Mouse (Mus musculus) embryonic facial prominence, embryonic 11.5 days (tissue): Measurements from ENCODE around the gene Prdm12. TPM values are rescaled to one million over a fixed set of nuclear protein-coding genes. Genes with fewer than 3 reads are reported as not detected.
A peak's percentile ranks its signal among the peaks of the same experiment; 100 is the strongest.

Experiments used
- ATAC-seq: fragments of 200-750 bp; cut with Nextera tagmentation; replicated peaks from 2 replicates; pipeline ENCODE4 v1.8.0; 2017; ENCODE audit warnings: low read depth; ENCODE audit not compliant: insufficient number of reproducible peaks, low FRiP score, low TSS enrichment
- DNase-seq: peaks from one replicate; pipeline ENCODE4 v3.0.0-alpha.2; 2015; ENCODE audit warnings: low spot score
- H3K27ac ChIP-seq: fragments of 300-500 bp; sonication (generic); replicated peaks from 2 replicates; pipeline ENCODE4 v1.5.1; 2014; ENCODE audit warnings: mild to moderate bottlenecking, low read depth, low read length, control low read depth
- H3K27me3 ChIP-seq: fragments of 300-500 bp; sonication (generic); 2 replicates; pipeline ENCODE4 v1.6.1; 2014; ENCODE audit warnings: mild to moderate bottlenecking, low read length, moderate library complexity, mixed read lengths; ENCODE audit not compliant: control insufficient read depth, insufficient read depth
- H3K36me3 ChIP-seq: fragments of 300-500 bp; sonication (generic); replicated peaks from 2 replicates; pipeline ENCODE4 v1.6.1; 2014; ENCODE audit warnings: low read depth, mild to moderate bottlenecking, low read length, moderate library complexity, mixed read lengths; ENCODE audit not compliant: control insufficient read depth, insufficient read depth
- H3K4me1 ChIP-seq: fragments of 300-500 bp; sonication (generic); 2 replicates; pipeline ENCODE4 v1.6.1; 2014; ENCODE audit warnings: low read length, mixed read lengths; ENCODE audit not compliant: control insufficient read depth, insufficient read depth
- H3K4me2 ChIP-seq: fragments of 300-500 bp; sonication (generic); 2 replicates; pipeline ENCODE4 v1.6.1; 2014; ENCODE audit warnings: low read depth, mild to moderate bottlenecking, control low read depth, low read length, moderate library complexity
- H3K4me3 ChIP-seq: fragments of 300-500 bp; sonication (generic); 2 replicates; pipeline ENCODE4 v1.5.1; 2014; ENCODE audit warnings: low read depth, low read length, control low read depth
- H3K9ac ChIP-seq: fragments of 300-500 bp; sonication (generic); replicated peaks from 2 replicates; pipeline ENCODE4 v1.6.1; 2014; ENCODE audit warnings: mild to moderate bottlenecking, control low read depth, low read length
- H3K9me3 ChIP-seq: fragments of 300-500 bp; sonication (generic); replicated peaks from 2 replicates; pipeline ENCODE4 v1.6.1; 2016; ENCODE audit warnings: mild to moderate bottlenecking, low read length, inconsistent platforms, mixed read lengths; ENCODE audit not compliant: control insufficient read depth
- WGBS: fragments of 180-500 bp; shearing (Covaris S2); extraction: QIAGEN DNeasy Blood & Tissue Kit; methylation state at CpG from one replicate; pipeline ENCODE4 v1.1.7; 2014; 5-methylcytosine and 5-hydroxymethylcytosine counted together
- microRNA-seq: library from miRNA; unstranded; fragments of <30 nt; microRNA quantifications from one replicate; pipeline ENCODE4, GENCODE M21; 2016; ENCODE audit warnings: borderline number of aligned reads
- polyA plus RNA-seq: library from polyadenylated mRNA; unstranded; fragments of >200 nt; fragmentation: Nextera tagmentation; extraction: Ambion mirVana; gene quantifications from 2 replicates; pipeline ENCODE4 v1.2.1, GENCODE M21; 2014

The Prdm12 gene
- polyA plus RNA-seq, 1 experiment from 2014 or later = 4.5 TPM

- H3K9me3 ChIP-seq = no peaks in the 10 kb centered on the region
- DNase-seq (peak; percentile 65), ATAC-seq (no peak)
- no peaks in the 10 kb centered on the region for H3K4me1 ChIP-seq
- 64% methylated on average over 7 of the region's 7 CpGs for WGBS
- H3K27me3 ChIP-seq = no peaks in the 10 kb centered on the region
- no peak overlapping the region for H3K4me2 ChIP-seq
- no peak overlapping the region for H3K27ac ChIP-seq
- no peak overlapping the region for H3K9ac ChIP-seq
- no peaks in the 10 kb centered on the region; the same call in 1 of the 2 replicates for H3K36me3 ChIP-seq
- H3K4me3 ChIP-seq = no peak overlapping the region
Observed at GRCm38 (mm10) chr2:31700545-31701446, 61.0 kb downstream of the Prdm12 start.

GRCm38 (mm10) chr2:31703226-31703625, 63.4 kb downstream of the Prdm12 start:
- no peaks in the 10 kb centered on the region for H3K27me3 ChIP-seq
- H3K27ac ChIP-seq = no peak overlapping the region
- no peak overlapping the region for H3K4me2 ChIP-seq
- H3K9ac ChIP-seq = no peak overlapping the region
- DNase-seq (no peak), ATAC-seq (no peak)
- H3K9me3 ChIP-seq = no peaks in the 10 kb centered on the region
- no peak overlapping the region for H3K4me3 ChIP-seq
- H3K4me1 ChIP-seq = no peaks in the 10 kb centered on the region
- H3K36me3 ChIP-seq = no peaks in the 10 kb centered on the region; the same call in 1 of the 2 replicates

Small RNAs within 50 kb of the gene (microRNA-seq; reads per million reads assigned to microRNA genes)
- not detected for gene Mir6998

Other genes with a start within 250 kb of the Prdm12 start
- 11.2 and 14.5 TPM in 2 replicates for gene Ass1, start 169.8 kb upstream of the Prdm12 start, polyA plus RNA-seq
- 89.2 and 107 TPM in 2 replicates for gene Fubp3, start 67.4 kb upstream of the Prdm12 start, polyA plus RNA-seq
- 77.3 and 82.1 TPM in 2 replicates for gene Exosc2, start 30.7 kb downstream of the Prdm12 start, polyA plus RNA-seq
- gene Abl1, start 48.3 kb downstream of the Prdm12 start, polyA plus RNA-seq = 39.5 and 41.2 TPM in 2 replicates
- 0.14 and 0.22 TPM in 2 replicates for gene Qrfp, start 170.5 kb downstream of the Prdm12 start, polyA plus RNA-seq
- 0.11 and 0.14 TPM in 2 replicates for gene Fibcd1, start 206.0 kb downstream of the Prdm12 start, polyA plus RNA-seq
- 0.84 and 1.2 TPM in 2 replicates for gene Lamc3, start 247.3 kb downstream of the Prdm12 start, polyA plus RNA-seq